Mouse (Mus musculus) kidney, postnatal 25 days (tissue): ENCODE measurements at regions not wholly inside any gene's neighbourhood (a gene's known extent, or its start where the extent isn't known, plus 50 kb on each side); places are given as distances from the start of the nearest gene placed in this dataset.

Experiments used
- DNase-seq, 2 experiments: peaks; one replicate each; pipeline ENCODE4 v3.0.0; 2021; ENCODE audit warnings: mixed read lengths in 2 of 2

- DNase-seq: no peak
These were observed 569.8 kb downstream of the Pcdh19 start for GRCm38 (mm10) chrX:133119026-133119425.

- no peak for DNase-seq
These were observed 578.6 kb downstream of the Pcdh19 start for GRCm38 (mm10) chrX:133110173-133110572.

- DNase-seq: no peak
These were observed 595.8 kb downstream of the Pcdh19 start for GRCm38 (mm10) chrX:133092983-133093382.

- DNase-seq: peak; percentile 25 to 33
These were observed 624.7 kb downstream of the Pcdh19 start for GRCm38 (mm10) chrX:133064116-133064515.
